Mouse (Mus musculus): Measurements from ENCODE around the gene Vapb.

DNA sequence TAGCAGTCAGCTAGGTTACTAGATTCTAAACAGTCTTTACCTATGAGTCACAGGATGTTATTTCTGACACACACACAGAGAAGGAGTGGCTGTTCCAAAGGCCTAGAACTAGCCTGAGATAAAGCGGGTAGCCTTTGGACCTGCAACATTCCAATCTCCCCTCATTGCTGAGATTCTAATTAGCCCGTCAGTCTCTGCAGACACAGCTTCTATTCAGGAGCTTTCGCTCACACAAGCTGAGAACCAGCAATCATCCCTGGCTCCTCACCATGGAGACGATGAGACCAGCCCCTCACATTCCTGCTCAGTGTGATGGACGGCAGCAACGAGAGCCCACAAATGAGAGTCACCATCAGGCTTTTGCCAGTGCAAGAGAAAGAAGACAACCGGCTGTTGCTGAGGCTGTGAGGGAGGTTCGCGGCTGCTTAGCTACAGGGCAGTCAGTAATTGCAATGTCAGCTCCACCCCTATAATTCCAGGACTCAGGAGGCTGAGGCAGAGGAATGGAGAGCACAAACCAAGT is 6.8 kb upstream of the Vapb start:
- TF ChIP-seq POLR2A (IDR thresholded peaks at IDR 0.05; ENCODE audit: borderline replicate concordance, low read depth, low read length): no peak
- TF ChIP-seq CTCF (IDR thresholded peaks at IDR 0.05; ENCODE audit: low read depth, low read length): no peak
